Mouse (Mus musculus) MEL (cell line): Measurements from ENCODE around the gene Rassf3. TPM values are rescaled to one million over a fixed set of nuclear protein-coding genes. Genes with fewer than 3 reads are reported as not detected.

ENCODE experiments used
- DNase-seq: peaks from one replicate; pipeline ENCODE4 v3.0.0; 2011; ENCODE audit warnings: low read depth, low spot score
- H3K27ac ChIP-seq: 2 replicates; pipeline ENCODE4 v1.5.1; 2012; ENCODE audit warnings: low read depth, mild to moderate bottlenecking, control low read depth, low read length, moderate library complexity; ENCODE audit not compliant: control insufficient read depth
- H3K27me3 ChIP-seq, 2 experiments: fragments of 150-350 bp in 1 of 2; sonication (generic) in 1 of 2; 2 replicates each; pipeline ENCODE4 v1.6.1; 2012; ENCODE audit warnings: low read length in 2 of 2, mild to moderate bottlenecking in 2 of 2, improper control_type of control experiment in 1 of 2, moderate library complexity in 1 of 2; ENCODE audit not compliant: insufficient read depth in 2 of 2, control insufficient read depth in 1 of 2
- H3K36me3 ChIP-seq, 2 experiments: 2 replicates each; pipeline ENCODE4 v1.6.1; 2012 to 2014; ENCODE audit warnings: low read length in 2 of 2, improper control_type of control experiment in 1 of 2, inconsistent platforms in 1 of 2, mild to moderate bottlenecking in 1 of 2; ENCODE audit not compliant: insufficient read depth in 2 of 2, control insufficient read depth in 1 of 2
- H3K4me1 ChIP-seq, 2 experiments: fragments of 150-350 bp in 1 of 2; sonication (generic) in 1 of 2; 2 replicates each; pipeline ENCODE4 v1.6.1; 2012; ENCODE audit warnings: low read length in 2 of 2, improper control_type of control experiment in 1 of 2, mild to moderate bottlenecking in 1 of 2; ENCODE audit not compliant: insufficient read depth in 2 of 2, control insufficient read depth in 1 of 2
- H3K4me3 ChIP-seq, 2 experiments: fragments of 150-350 bp in 1 of 2; sonication (generic) in 1 of 2; 2 replicates each; pipeline ENCODE4 v1.5.1; 2012; ENCODE audit warnings: low read depth in 2 of 2, low read length in 2 of 2, mild to moderate bottlenecking in 2 of 2, moderate library complexity in 2 of 2, control low read depth in 1 of 2, improper control_type of control experiment in 1 of 2; ENCODE audit not compliant: control insufficient read depth in 1 of 2, insufficient read depth in 1 of 2
- H3K79me2 ChIP-seq: 2 replicates; pipeline ENCODE4 v1.6.1; 2012; ENCODE audit warnings: mild to moderate bottlenecking, low read length, moderate library complexity; ENCODE audit not compliant: control insufficient read depth, poor library complexity, insufficient read depth
- H3K9ac ChIP-seq: 2 replicates; pipeline ENCODE4 v1.6.1; 2012; ENCODE audit warnings: low read depth, mild to moderate bottlenecking, control low read depth, low read length, moderate library complexity; ENCODE audit not compliant: control insufficient read depth, poor library complexity, severe bottlenecking
- H3K9me3 ChIP-seq: fragments of 150-350 bp; sonication (generic); replicated peaks from 2 replicates; pipeline ENCODE4 v1.6.1; 2012; ENCODE audit warnings: mild to moderate bottlenecking, low read length, improper control_type of control experiment, moderate library complexity; ENCODE audit not compliant: insufficient read depth
- BHLHE40 ChIP-seq: IDR thresholded peaks from 2 replicates; pipeline ENCODE4 v1.6.1; 2012; ENCODE audit warnings: low read depth, mild to moderate bottlenecking, inconsistent platforms, low read length, improper control_type of control experiment, borderline replicate concordance
- CHD1 ChIP-seq: IDR thresholded peaks from 2 replicates; pipeline ENCODE4 v1.6.1; 2012; ENCODE audit warnings: low read depth, mild to moderate bottlenecking, inconsistent platforms, low read length, improper control_type of control experiment
- CHD2 ChIP-seq: IDR thresholded peaks from 2 replicates; pipeline ENCODE4 v1.6.1; 2011; ENCODE audit warnings: low read length, improper control_type of control experiment
- CTCF ChIP-seq, 3 experiments: IDR thresholded peaks in 2 of 3; conservative IDR thresholded peaks in 1 of 3; 2 replicates each; pipeline ENCODE4 v1.5.1; 2011 to 2012; ENCODE audit warnings: low read length in 3 of 3, low read depth in 2 of 3, mild to moderate bottlenecking in 2 of 3, improper control_type of control experiment in 1 of 3, inconsistent platforms in 1 of 3, mixed read lengths in 1 of 3, moderate library complexity in 1 of 3; ENCODE audit not compliant: control insufficient read depth in 1 of 3, insufficient read depth in 1 of 3, poor library complexity in 1 of 3, severe bottlenecking in 1 of 3
- EP300 ChIP-seq, 2 experiments: IDR thresholded peaks; 2 replicates each; pipeline ENCODE4 v1.6.1; 2011; ENCODE audit warnings: improper control_type of control experiment in 2 of 2, low read length in 2 of 2, low read depth in 1 of 2, mild to moderate bottlenecking in 1 of 2
- ETS1 ChIP-seq: IDR thresholded peaks from 2 replicates; pipeline ENCODE4 v1.6.1; 2012; ENCODE audit warnings: low read depth, mild to moderate bottlenecking, inconsistent platforms, low read length, improper control_type of control experiment, moderate library complexity
- JUND ChIP-seq: IDR thresholded peaks from 2 replicates; pipeline ENCODE4 v1.6.1; 2011; ENCODE audit warnings: low read depth, mild to moderate bottlenecking, improper control_type of control experiment, low read length
- KAT2A ChIP-seq: conservative IDR thresholded peaks from 2 replicates; pipeline ENCODE4 v1.6.1; 2012; ENCODE audit warnings: low read depth, low read length, improper control_type of control experiment, inconsistent platforms
- MAFK ChIP-seq: IDR thresholded peaks from 2 replicates; pipeline ENCODE4 v1.6.1; 2011; ENCODE audit warnings: low read depth, mild to moderate bottlenecking, low read length, improper control_type of control experiment, borderline replicate concordance
- MAX ChIP-seq: IDR thresholded peaks from 2 replicates; pipeline ENCODE4 v1.6.1; 2011; ENCODE audit warnings: low read length, improper control_type of control experiment
- MYB ChIP-seq: IDR thresholded peaks from 2 replicates; pipeline ENCODE4 v1.6.1; 2011; ENCODE audit warnings: mild to moderate bottlenecking, low read depth, low read length, improper control_type of control experiment
- MYC ChIP-seq: IDR thresholded peaks from 2 replicates; pipeline ENCODE4 v1.6.1; 2011; ENCODE audit warnings: low read depth, mild to moderate bottlenecking, low read length, improper control_type of control experiment, moderate library complexity
- NELFE ChIP-seq: IDR thresholded peaks from 2 replicates; pipeline ENCODE4 v1.6.1; 2011; ENCODE audit warnings: low read depth, low read length, improper control_type of control experiment
- NRF1 ChIP-seq: IDR thresholded peaks from 2 replicates; pipeline ENCODE4 v1.6.1; 2014; ENCODE audit warnings: low read depth, mild to moderate bottlenecking, inconsistent platforms, low read length, improper control_type of control experiment, moderate library complexity; ENCODE audit not compliant: poor library complexity, insufficient read depth, severe bottlenecking
- POLR2AphosphoS2 ChIP-seq: IDR thresholded peaks from 2 replicates; pipeline ENCODE4 v1.6.1; 2011; ENCODE audit warnings: low read length, improper control_type of control experiment
- RCOR1 ChIP-seq: IDR thresholded peaks from 2 replicates; pipeline ENCODE4 v1.6.1; 2012; ENCODE audit warnings: low read depth, mild to moderate bottlenecking, inconsistent platforms, low read length, improper control_type of control experiment
- SMC3 ChIP-seq: IDR thresholded peaks from 2 replicates; pipeline ENCODE4 v1.6.1; 2011; ENCODE audit warnings: low read depth, low read length, improper control_type of control experiment
- TAL1 ChIP-seq: IDR thresholded peaks from 2 replicates; pipeline ENCODE4 v1.6.1; 2012; ENCODE audit warnings: mild to moderate bottlenecking, inconsistent platforms, low read length, moderate library complexity, mixed read lengths
- TCF12 ChIP-seq: IDR thresholded peaks from 2 replicates; pipeline ENCODE4 v1.6.1; 2014; ENCODE audit warnings: low read depth, mild to moderate bottlenecking, inconsistent platforms, low read length, improper control_type of control experiment, moderate library complexity
- ZC3H11A ChIP-seq: IDR thresholded peaks from 2 replicates; pipeline ENCODE4 v1.6.1; 2012; ENCODE audit warnings: low read depth, mild to moderate bottlenecking, inconsistent platforms, low read length, improper control_type of control experiment
- ZMIZ1 ChIP-seq: IDR thresholded peaks from 2 replicates; pipeline ENCODE4 v1.6.1; 2012; ENCODE audit warnings: low read depth, mild to moderate bottlenecking, inconsistent platforms, low read length, improper control_type of control experiment, moderate library complexity
- ZNF384 ChIP-seq: IDR thresholded peaks from 2 replicates; pipeline ENCODE4 v1.6.1; 2012; ENCODE audit warnings: low read depth, mild to moderate bottlenecking, inconsistent platforms, low read length, improper control_type of control experiment
- polyA plus RNA-seq, 2 experiments: library from polyadenylated mRNA; stranded (reverse) in 1 of 2; unstranded in 1 of 2; fragments of >175 nt in 1 of 2; fragments of >200 nt in 1 of 2; gene quantifications; 2 replicates each; pipeline versions ENCODE4 v1.2.1 to v1.2.4; 2012; ENCODE audit warnings: low replicate concordance in 2 of 2, low read depth in 1 of 2; ENCODE audit not compliant: insufficient read length in 2 of 2, insufficient read depth in 1 of 2, missing spikeins in 1 of 2
- total RNA-seq: library from RNA; depleted of rRNA; stranded (reverse); fragments of 300-350 nt; gene quantifications from 2 replicates; pipeline ENCODE4 v1.2.3, GENCODE M21; 2012

Rassf3 gene
- total and polyA plus RNA-seq, 3 experiments = 9.2 to 15.8 TPM; not detected in 1

DNA sequence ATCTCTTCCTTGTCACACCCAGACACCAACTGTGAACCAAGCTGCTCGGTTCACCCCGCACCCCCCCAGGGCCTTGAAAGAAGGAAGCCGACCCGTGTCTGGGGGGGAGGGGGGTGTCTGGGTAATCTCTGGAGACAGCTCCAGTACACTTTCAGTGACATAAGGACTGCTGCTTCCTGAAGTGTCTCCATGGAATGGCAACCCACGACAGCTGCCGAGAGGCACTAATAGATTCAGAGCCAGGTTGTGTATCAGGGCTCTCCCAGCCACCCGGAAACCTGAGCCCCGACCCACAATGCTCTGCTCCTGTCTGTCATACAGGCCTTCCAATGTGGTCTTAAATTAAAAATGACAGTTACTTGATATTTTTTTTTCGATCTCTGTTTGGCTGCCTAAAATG is 89.8 kb downstream of the Rassf3 start:
- no peak for DNase-seq
- peaks cover 0 to 1% of the 10 kb centered on the region in 2 experiments; a peak in 1 of 4 replicates for H3K36me3 ChIP-seq
- TF ChIP-seq CHD2 (no peak), EP300 (IDR thresholded peaks at IDR 0.05; ENCODE audit: low read depth in 1 of 2, low read length in 2 of 2) (no peak), CTCF (IDR thresholded peaks at IDR 0.05 in 2 of 3, conservative IDR thresholded peaks at IDR 0.05 in 1 of 3; ENCODE audit: control insufficient read depth in 1 of 3, insufficient read depth in 1 of 3, low read depth in 2 of 3, low read length in 3 of 3, poor library complexity in 1 of 3, severe bottlenecking in 1 of 3) (no peak), ZMIZ1 (no peak), ETS1 (no peak), BHLHE40 (no peak), MYC (no peak), POLR2AphosphoS2 (no peak)

DNA sequence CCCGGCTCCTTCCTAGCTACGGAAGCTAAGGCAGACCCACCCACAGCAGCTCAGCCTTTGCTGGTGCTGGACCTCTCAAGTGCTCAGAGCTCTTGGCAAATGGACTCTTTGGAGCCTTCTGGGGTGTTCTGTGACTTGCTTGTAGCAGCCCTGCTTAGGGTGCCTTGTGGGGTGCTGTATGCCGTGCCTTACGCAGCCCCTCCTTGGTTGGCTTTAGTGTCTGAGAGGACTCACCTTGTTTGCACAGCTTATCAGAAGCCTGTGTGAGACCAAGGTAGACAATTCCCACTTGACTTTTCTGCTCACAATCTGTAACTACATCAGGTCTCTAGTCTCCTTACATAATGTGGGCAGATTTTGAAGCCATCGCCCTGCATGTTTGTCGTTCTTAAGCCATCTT is 90.5 kb downstream of the Rassf3 start:
- Histone ChIP-seq H3K9ac (no peak overlapping the region), H3K4me3 (no peak overlapping the region), H3K4me1 (no peaks in the 10 kb centered on the region), H3K27ac (no peak overlapping the region), H3K79me2 (no peaks in the 10 kb centered on the region), H3K9me3 (no peaks in the 10 kb centered on the region), H3K36me3 (peaks cover 0 to 3% of the 10 kb centered on the region in 2 experiments; a peak in 2 of 4 replicates)
- DNase-seq = no peak
- no peak for TF ChIP-seq ETS1
- TF ChIP-seq TAL1 = no peak
- TF ChIP-seq MAFK = no peak
- TF ChIP-seq SMC3 = no peak
- no peak for TF ChIP-seq NRF1
- no peak for TF ChIP-seq KAT2A
- no peak for TF ChIP-seq ZMIZ1
- TF ChIP-seq MAX = no peak
- TF ChIP-seq RCOR1 = no peak
- no peak for TF ChIP-seq NELFE
- TF ChIP-seq JUND = no peak
- TF ChIP-seq CHD1 = no peak
- TF ChIP-seq ZNF384 = no peak
- TF ChIP-seq MYB = no peak
- TF ChIP-seq TCF12 = no peak
- TF ChIP-seq ZC3H11A = no peak
- TF ChIP-seq EP300 (IDR thresholded peaks at IDR 0.05; ENCODE audit: low read depth in 1 of 2, low read length in 2 of 2) = no peak
- TF ChIP-seq CTCF (IDR thresholded peaks at IDR 0.05 in 2 of 3, conservative IDR thresholded peaks at IDR 0.05 in 1 of 3; ENCODE audit: control insufficient read depth in 1 of 3, insufficient read depth in 1 of 3, low read depth in 2 of 3, low read length in 3 of 3, poor library complexity in 1 of 3, severe bottlenecking in 1 of 3) = no peak
- TF ChIP-seq BHLHE40 = no peak
- TF ChIP-seq, all 39 proteins: peak for 0
- no peaks in the 10 kb centered on the region for H3K27me3 ChIP-seq

More for the DNA sequence above, 89.8 kb downstream of the Rassf3 start:
- Histone ChIP-seq H3K79me2 (no peaks in the 10 kb centered on the region), H3K9me3 (no peaks in the 10 kb centered on the region), H3K4me1 (no peaks in the 10 kb centered on the region), H3K9ac (no peak overlapping the region), H3K4me3 (no peak overlapping the region), H3K27me3 (no peaks in the 10 kb centered on the region), H3K27ac (no peak overlapping the region)
